Mouse (Mus musculus) lung, adult 2 months (tissue): ENCODE measurements around the gene Frmd3.

Source experiments
- CTCF ChIP-seq: fragments of 200-500 bp; IDR thresholded peaks from 2 replicates; pipeline ENCODE4 v1.5.1; 2011; ENCODE audit warnings: mild to moderate bottlenecking, low read length, control low read depth; ENCODE audit not compliant: insufficient read depth
- POLR2A ChIP-seq: fragments of 200-500 bp; IDR thresholded peaks from 2 replicates; pipeline ENCODE4 v1.6.1; 2011; ENCODE audit warnings: low read depth, mild to moderate bottlenecking, control low read depth, low read length, borderline replicate concordance; ENCODE audit errors: extremely low read depth

DNA sequence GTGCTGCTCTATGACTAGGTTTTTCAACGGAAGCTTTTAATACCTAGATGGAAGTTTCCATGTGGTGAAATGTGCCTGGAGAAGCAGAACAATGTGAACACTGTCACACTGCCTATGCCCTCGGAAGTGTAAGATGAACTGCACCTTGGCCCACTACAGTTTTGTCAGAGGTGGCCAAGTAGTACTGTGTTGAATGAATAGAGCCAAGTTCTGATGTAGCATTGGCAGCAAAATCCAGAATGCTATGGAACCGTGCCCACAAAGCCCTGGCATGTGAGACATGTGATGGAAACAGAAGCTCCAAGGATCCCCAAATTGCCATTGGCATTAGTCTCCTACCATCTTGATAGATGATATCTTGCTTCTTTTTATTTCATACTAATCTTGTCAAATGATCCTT is 32.8 kb upstream of the Frmd3 start:
- TF ChIP-seq POLR2A: no peak
- TF ChIP-seq CTCF: no peak
